Mouse (Mus musculus): Measurements from ENCODE around the gene Prn. TPM values are rescaled to one million over a fixed set of nuclear protein-coding genes. Genes with fewer than 3 reads are reported as not detected.

The Prn gene
- total RNA-seq, 2 experiments from 2014 or later, result not detected

GRCm38 (mm10) chr2:131946351-131946750 lies 36.6 kb downstream of the Prn start:
- DNase-seq (ENCODE audit: extremely low spot score in 1 of 2, low spot score in 1 of 2), result peak in 1 of 2 experiments; percentile 3

GRCm38 (mm10) chr2:131948156-131948555 lies 38.4 kb downstream of the Prn start:
- peak in 1 of 2 experiments; percentile 2 for DNase-seq (ENCODE audit: extremely low spot score in 1 of 2, low spot score in 1 of 2)

GRCm38 (mm10) chr2:131948916-131949639 lies 39.3 kb downstream of the Prn start:
- DNase-seq (ENCODE audit: extremely low spot score in 1 of 2, low spot score in 1 of 2), result peak in 1 of 2 experiments; percentile 2

GRCm38 (mm10) chr2:131949767-131950597 lies 40.2 kb downstream of the Prn start:
- DNase-seq (ENCODE audit: extremely low spot score in 1 of 2, low spot score in 1 of 2), result peak; percentile 32 to 77

- peak in 1 of 2 experiments; percentile 4 for DNase-seq (ENCODE audit: extremely low spot score in 1 of 2, low spot score in 1 of 2)
These were observed 40.9 kb downstream of the Prn start, which contains the start of gene Prnd for GRCm38 (mm10) chr2:131950598-131951095. Prnd (plus strand) TSS chr2:131950861.

GRCm38 (mm10) chr2:131952456-131952855 lies 42.7 kb downstream of the Prn start:
- DNase-seq (ENCODE audit: extremely low spot score in 1 of 2, low spot score in 1 of 2), result peak in 1 of 2 experiments; percentile 5

GRCm38 (mm10) chr2:131952961-131953538 lies 43.3 kb downstream of the Prn start:
- DNase-seq (ENCODE audit: extremely low spot score in 1 of 2, low spot score in 1 of 2), result peak in 1 of 2 experiments; percentile 5

GRCm38 (mm10) chr2:131953711-131954110 lies 44.0 kb downstream of the Prn start:
- DNase-seq (ENCODE audit: extremely low spot score in 1 of 2, low spot score in 1 of 2), result peak in 1 of 2 experiments; percentile 5

- no peak for DNase-seq (ENCODE audit: extremely low spot score in 1 of 2, low spot score in 1 of 2)
These were observed 45.1 kb downstream of the Prn start for GRCm38 (mm10) chr2:131954835-131955234.

- no peak for DNase-seq (ENCODE audit: extremely low spot score in 1 of 2, low spot score in 1 of 2)
These were observed 45.5 kb downstream of the Prn start for GRCm38 (mm10) chr2:131955264-131955663.

- no peak for DNase-seq (ENCODE audit: extremely low spot score in 1 of 2, low spot score in 1 of 2)
These were observed 46.8 kb downstream of the Prn start for GRCm38 (mm10) chr2:131956336-131957256.

GRCm38 (mm10) chr2:131957731-131958222 lies 48.0 kb downstream of the Prn start:
- DNase-seq (ENCODE audit: extremely low spot score in 1 of 2, low spot score in 1 of 2), result no peak

GRCm38 (mm10) chr2:131961671-131962070 lies 51.9 kb downstream of the Prn start:
- no peak for DNase-seq (ENCODE audit: extremely low spot score in 1 of 2, low spot score in 1 of 2)

GRCm38 (mm10) chr2:131970597-131970996 lies 60.8 kb downstream of the Prn start:
- DNase-seq (ENCODE audit: extremely low spot score in 1 of 2, low spot score in 1 of 2), result no peak

GRCm38 (mm10) chr2:131971098-131971497 lies 61.3 kb downstream of the Prn start:
- DNase-seq (ENCODE audit: extremely low spot score in 1 of 2, low spot score in 1 of 2), result no peak

- no peak for DNase-seq (ENCODE audit: extremely low spot score in 1 of 2, low spot score in 1 of 2)
These were observed 66.9 kb downstream of the Prn start for GRCm38 (mm10) chr2:131976663-131977062.

- DNase-seq (ENCODE audit: extremely low spot score in 1 of 2, low spot score in 1 of 2), result no peak
These were observed 71.1 kb downstream of the Prn start for GRCm38 (mm10) chr2:131980866-131981265.

GRCm38 (mm10) chr2:131982546-131983196 lies 72.9 kb downstream of the Prn start:
- DNase-seq (ENCODE audit: extremely low spot score in 1 of 2, low spot score in 1 of 2), result peak in 1 of 2 experiments; percentile 56

- no peak for DNase-seq (ENCODE audit: extremely low spot score in 1 of 2, low spot score in 1 of 2)
These were observed 78.2 kb downstream of the Prn start for GRCm38 (mm10) chr2:131987950-131988349.
